Mouse (Mus musculus) intestine, embryonic 14.5 days (tissue): ENCODE measurements at regions not wholly inside any gene's neighbourhood (a gene's known extent, or its start where the extent isn't known, plus 50 kb on each side); places are given as distances from the start of the nearest gene placed in this dataset.

Source experiments
- ATAC-seq: fragments of 200-750 bp; cut with Nextera tagmentation; replicated peaks from 2 replicates; pipeline ENCODE4 v1.8.0; 2017; ENCODE audit warnings: low read depth, moderate number of reproducible peaks, moderate TSS enrichment, moderate library complexity; ENCODE audit not compliant: low FRiP score, low TSS enrichment
- DNase-seq: peaks from one replicate; pipeline ENCODE4 v3.0.0-alpha.2; 2018; ENCODE audit warnings: low spot score
- H3K27ac ChIP-seq: fragments of 300-500 bp; sonication (generic); 2 replicates; pipeline ENCODE4 v1.5.1; 2014; ENCODE audit warnings: low read depth, mild to moderate bottlenecking, control low read depth
- H3K27me3 ChIP-seq: fragments of 300-500 bp; sonication (generic); replicated peaks from 2 replicates; pipeline ENCODE4 v1.6.1; 2014; ENCODE audit warnings: low read length, control low read depth; ENCODE audit not compliant: control insufficient read depth, insufficient read depth
- H3K36me3 ChIP-seq: fragments of 300-500 bp; sonication (generic); 2 replicates; pipeline ENCODE4 v1.6.1; 2014; ENCODE audit warnings: low read length, control low read depth; ENCODE audit not compliant: control insufficient read depth, insufficient read depth
- H3K4me1 ChIP-seq: fragments of 300-500 bp; sonication (generic); replicated peaks from 2 replicates; pipeline ENCODE4 v1.6.1; 2014; ENCODE audit warnings: low read length, control low read depth, mixed read lengths; ENCODE audit not compliant: control insufficient read depth, insufficient read depth
- H3K4me2 ChIP-seq: fragments of 300-500 bp; sonication (generic); 2 replicates; pipeline ENCODE4 v1.6.1; 2014; ENCODE audit warnings: low read length
- H3K4me3 ChIP-seq: fragments of 300-500 bp; sonication (generic); 2 replicates; pipeline ENCODE4 v1.5.1; 2014; ENCODE audit warnings: low read depth, low read length, control low read depth, mixed read lengths
- H3K9ac ChIP-seq: fragments of 300-500 bp; sonication (generic); 2 replicates; pipeline ENCODE4 v1.6.1; 2014; ENCODE audit warnings: mild to moderate bottlenecking, low read length
- H3K9me3 ChIP-seq: fragments of 300-500 bp; sonication (generic); 2 replicates; pipeline ENCODE4 v1.6.1; 2016; ENCODE audit warnings: low read length, control low read depth; ENCODE audit not compliant: control insufficient read depth
- WGBS: fragments of 180-500 bp; shearing (Covaris S2); extraction: QIAGEN DNeasy Blood & Tissue Kit; methylation state at CpG from one replicate; pipeline ENCODE4 v1.1.7; 2014; 5-methylcytosine and 5-hydroxymethylcytosine counted together

DNA sequence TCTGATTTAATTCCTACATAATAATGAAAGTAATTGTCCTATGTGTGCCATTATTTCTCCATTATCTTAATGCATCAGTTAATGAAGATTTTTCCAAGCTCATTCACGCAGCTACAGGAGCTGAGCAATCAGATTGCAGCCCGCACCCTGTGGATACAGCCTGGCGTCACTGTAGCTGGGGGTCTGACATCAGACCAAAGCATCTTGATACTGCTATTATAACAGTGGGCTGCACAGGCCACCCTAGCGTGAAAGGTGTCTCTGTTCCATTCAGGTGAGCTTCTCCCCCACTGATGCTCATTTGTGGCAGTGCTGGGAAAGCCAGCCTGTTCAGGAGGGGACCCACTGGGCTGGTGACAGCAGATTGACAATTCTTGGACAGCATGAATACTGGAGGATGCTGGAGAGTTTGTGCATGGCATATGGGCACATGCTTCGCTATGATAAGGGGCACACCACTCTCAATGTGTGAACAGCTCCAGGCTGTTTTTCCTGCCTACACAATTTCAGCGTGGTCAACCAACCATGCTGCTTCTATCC is 58.2 kb upstream of the Wdr11 start:
- Histone ChIP-seq H3K4me3 (no peak overlapping the region), H3K9me3 (no peaks in the 10 kb centered on the region), H3K36me3 (no peaks in the 10 kb centered on the region), H3K27me3 (no peaks in the 10 kb centered on the region), H3K4me2 (no peak overlapping the region), H3K27ac (no peak overlapping the region), H3K9ac (no peak overlapping the region), H3K4me1 (no peaks in the 10 kb centered on the region)
- WGBS: 85% methylated on average over 6 of the region's 6 CpGs
- ATAC-seq (no peak), DNase-seq (no peak)
